Mouse (Mus musculus) bone marrow macrophage, adult 2 months (primary cell): ENCODE measurements around the gene Cacng7.

Experiments used
- CTCF ChIP-seq: IDR thresholded peaks from 2 replicates; pipeline ENCODE4 v1.5.1; 2012; ENCODE audit warnings: low read depth, mild to moderate bottlenecking, low read length, moderate library complexity
- POLR2A ChIP-seq: IDR thresholded peaks from 2 replicates; pipeline ENCODE4 v1.6.1; 2012; ENCODE audit warnings: mild to moderate bottlenecking, low read depth, low read length, borderline replicate concordance

GRCm38 (mm10) chr7:3292791-3293190 is 40.0 kb upstream of the Cacng7 start:
- TF ChIP-seq CTCF, result no peak
- no peak for TF ChIP-seq POLR2A
